Mouse (Mus musculus): Measurements from ENCODE around the gene Nrp1. TPM values are rescaled to one million over a fixed set of nuclear protein-coding genes. Genes with fewer than 3 reads are reported as not detected.

Nrp1 gene
- polyA plus RNA-seq, 1 experiment from 2014 or later = 82.2 TPM

DNA sequence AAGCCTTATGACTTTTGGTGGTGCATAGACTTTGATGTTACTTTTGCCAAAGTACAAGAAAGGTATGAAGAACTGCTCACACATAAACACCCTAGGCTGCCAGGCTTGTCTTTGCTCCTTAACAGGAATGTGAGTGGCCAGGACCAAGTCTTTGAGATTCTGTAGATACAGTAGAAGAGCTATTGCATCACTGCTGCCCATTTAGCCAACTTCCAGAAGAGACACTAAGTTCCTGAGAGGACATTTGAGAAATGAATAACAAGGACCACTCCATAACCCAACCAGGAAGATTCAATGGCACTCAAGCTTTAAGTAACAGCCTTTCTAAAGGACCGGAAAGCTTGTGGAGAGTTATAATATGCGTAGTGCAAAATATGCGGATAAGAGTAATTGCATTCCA lies 88.9 kb downstream of the Nrp1 start:
- WGBS = 91% methylated on average over 3 of the region's 3 CpGs

DNA sequence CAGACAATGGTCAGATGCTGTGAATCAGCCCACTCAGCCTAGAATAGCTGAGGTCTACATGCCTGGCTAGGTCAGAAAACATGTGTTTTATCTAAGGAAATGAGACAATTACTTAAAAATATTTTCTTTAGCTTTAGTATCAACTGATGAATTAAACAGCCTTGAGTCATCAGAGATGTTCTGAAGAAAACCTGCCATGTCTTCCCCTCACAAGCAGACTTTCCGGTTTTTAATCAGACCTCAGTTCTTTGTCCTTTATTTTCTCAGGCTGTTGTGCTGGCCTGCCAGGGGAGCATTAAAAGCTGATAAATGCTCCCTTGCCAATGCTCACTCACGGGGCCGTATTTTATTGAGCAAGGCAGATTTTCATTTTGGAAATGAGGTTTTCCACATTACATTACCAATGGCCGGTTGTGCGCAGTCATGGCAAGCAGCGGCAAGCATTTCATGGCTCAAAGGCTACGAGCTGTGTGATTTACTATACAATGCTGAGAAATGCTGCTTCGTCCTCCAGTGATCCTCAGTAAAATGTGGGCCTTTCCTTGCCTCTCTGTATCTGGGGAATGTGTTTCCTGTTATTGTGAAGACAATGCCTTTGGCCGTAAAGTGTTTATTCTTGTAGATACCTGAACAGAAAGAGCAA lies 92.1 kb downstream of the Nrp1 start:
- Histone ChIP-seq H3K9me3 (ENCODE audit: control insufficient read depth, low read length) (no peaks in the 10 kb centered on the region), H3K4me3 (replicated peaks; ENCODE audit: low read length) (no peak overlapping the region), H3K4me2 (replicated peaks) (no peak overlapping the region), H3K27ac (peak overlapping the region; percentile 63), H3K27me3 (ENCODE audit: control insufficient read depth, insufficient read depth, low read length) (no peaks in the 10 kb centered on the region), H3K36me3 (replicated peaks; ENCODE audit: control insufficient read depth, insufficient read depth) (peaks cover 11% of the 10 kb centered on the region; the same call in 1 of the 2 replicates), H3K4me1 (replicated peaks; ENCODE audit: control insufficient read depth, insufficient read depth, low read length) (peaks cover 23% of the 10 kb centered on the region), H3K9ac (peak overlapping the region; percentile 22; the same call in 1 of the 2 replicates)
- no peak for DNase-seq (ENCODE audit: low spot score)
- peak; percentile 53 for ATAC-seq (ENCODE audit: low FRiP score)
- WGBS = 31% methylated on average over 9 of the region's 9 CpGs

More for the DNA sequence above, 88.9 kb downstream of the Nrp1 start:
- no peak for ATAC-seq (ENCODE audit: low FRiP score)
- DNase-seq (ENCODE audit: low spot score) = no peak
- Histone ChIP-seq H3K36me3 (replicated peaks; ENCODE audit: control insufficient read depth, insufficient read depth) (peaks cover 12% of the 10 kb centered on the region; the same call in 1 of the 2 replicates), H3K9me3 (ENCODE audit: control insufficient read depth, low read length) (no peaks in the 10 kb centered on the region), H3K4me2 (replicated peaks) (no peak overlapping the region), H3K27ac (no peak overlapping the region), H3K4me1 (replicated peaks; ENCODE audit: control insufficient read depth, insufficient read depth, low read length) (peaks cover 17% of the 10 kb centered on the region), H3K27me3 (ENCODE audit: control insufficient read depth, insufficient read depth, low read length) (no peaks in the 10 kb centered on the region), H3K9ac (no peak overlapping the region), H3K4me3 (replicated peaks; ENCODE audit: low read length) (no peak overlapping the region)

DNA sequence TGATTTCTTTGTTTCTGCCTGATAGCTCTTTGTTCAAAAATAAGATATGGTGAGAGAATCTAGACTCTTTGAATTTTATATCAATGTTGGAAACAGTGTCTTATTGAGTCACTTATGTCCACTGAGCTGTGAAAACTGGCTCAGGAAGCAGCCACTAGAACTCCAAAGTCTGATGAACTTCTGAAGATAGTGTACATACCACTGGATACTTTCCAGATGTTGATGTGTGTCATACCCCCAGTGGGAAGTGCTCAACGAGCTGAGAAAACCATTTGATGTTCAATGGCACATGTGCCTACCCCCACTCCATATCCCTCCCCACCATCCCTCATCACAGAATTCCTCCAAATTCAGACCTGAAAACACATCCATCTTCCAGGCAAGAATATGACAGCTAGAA lies 92.7 kb downstream of the Nrp1 start:
- H3K27ac ChIP-seq = peak overlapping the region; percentile 63
- no peak overlapping the region for H3K9ac ChIP-seq
- H3K4me3 ChIP-seq (replicated peaks; ENCODE audit: low read length) = no peak overlapping the region
- H3K27me3 ChIP-seq (ENCODE audit: control insufficient read depth, insufficient read depth, low read length) = no peaks in the 10 kb centered on the region
- H3K4me1 ChIP-seq (replicated peaks; ENCODE audit: control insufficient read depth, insufficient read depth, low read length) = peaks cover 17% of the 10 kb centered on the region
- ATAC-seq (ENCODE audit: low FRiP score) (no peak; the same call in 1 of the 2 replicates), DNase-seq (ENCODE audit: low spot score) (no peak)
- H3K36me3 ChIP-seq (replicated peaks; ENCODE audit: control insufficient read depth, insufficient read depth) = peaks cover 11% of the 10 kb centered on the region; the same call in 1 of the 2 replicates
- H3K9me3 ChIP-seq (ENCODE audit: control insufficient read depth, low read length) = no peaks in the 10 kb centered on the region
- no peak overlapping the region for H3K4me2 ChIP-seq (replicated peaks)
- WGBS = 41% methylated on average over 1 of the region's 1 CpGs

DNA sequence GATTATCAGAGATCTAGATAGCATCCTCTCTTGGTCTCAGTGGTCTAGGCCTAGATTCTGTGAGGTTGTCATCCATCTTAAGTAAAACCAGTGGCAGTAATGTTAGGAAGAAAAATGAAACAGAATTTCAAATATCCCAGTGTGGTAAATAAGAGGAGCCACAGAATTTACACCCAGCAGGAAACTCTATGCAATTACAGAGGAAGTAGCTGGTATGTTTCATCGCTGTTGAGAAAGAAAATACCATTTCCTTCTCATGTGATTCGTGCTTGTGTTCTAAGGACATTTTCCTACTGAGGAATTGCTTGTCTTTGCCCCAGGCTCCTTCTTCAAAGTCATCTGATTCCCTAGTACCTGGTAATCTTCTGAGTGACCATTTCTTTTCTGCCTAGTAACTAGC lies 95.1 kb downstream of the Nrp1 start:
- no peak overlapping the region for H3K27ac ChIP-seq
- ATAC-seq (ENCODE audit: low FRiP score) = no peak
- H3K9ac ChIP-seq = no peak overlapping the region
- 60% methylated on average over 2 of the region's 2 CpGs for WGBS
- no peaks in the 10 kb centered on the region for H3K9me3 ChIP-seq (ENCODE audit: control insufficient read depth, low read length)
- DNase-seq (ENCODE audit: low spot score) = no peak
- H3K27me3 ChIP-seq (ENCODE audit: control insufficient read depth, insufficient read depth, low read length) = no peaks in the 10 kb centered on the region
- H3K4me2 ChIP-seq (replicated peaks) = no peak overlapping the region
- peaks cover 14% of the 10 kb centered on the region for H3K36me3 ChIP-seq (replicated peaks; ENCODE audit: control insufficient read depth, insufficient read depth)
- peaks cover 15% of the 10 kb centered on the region for H3K4me1 ChIP-seq (replicated peaks; ENCODE audit: control insufficient read depth, insufficient read depth, low read length)
- no peak overlapping the region for H3K4me3 ChIP-seq (replicated peaks; ENCODE audit: low read length)

DNA sequence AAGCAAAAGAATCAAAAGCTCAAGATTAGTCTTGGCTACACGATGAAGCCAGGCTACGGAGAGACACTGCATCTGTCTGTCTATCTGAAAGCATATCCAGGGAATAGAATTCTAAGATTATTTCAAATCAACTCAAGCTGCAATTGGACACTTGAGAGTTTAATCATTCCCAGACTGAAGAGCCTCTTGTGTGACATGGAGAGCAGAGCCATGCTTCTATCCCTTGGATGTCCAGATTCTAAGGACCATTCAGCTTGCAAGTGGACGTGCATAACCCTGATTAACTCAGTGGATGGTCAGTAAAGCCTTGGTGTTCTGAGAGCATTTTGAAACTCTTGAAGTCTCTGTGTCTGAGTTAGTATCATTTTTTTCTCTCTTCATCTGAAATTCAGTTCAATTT lies 95.6 kb downstream of the Nrp1 start:
- Histone ChIP-seq H3K27ac (no peak overlapping the region), H3K4me1 (replicated peaks; ENCODE audit: control insufficient read depth, insufficient read depth, low read length) (peaks cover 15% of the 10 kb centered on the region), H3K4me3 (replicated peaks; ENCODE audit: low read length) (no peak overlapping the region), H3K4me2 (replicated peaks) (no peak overlapping the region), H3K9ac (no peak overlapping the region), H3K27me3 (ENCODE audit: control insufficient read depth, insufficient read depth, low read length) (no peaks in the 10 kb centered on the region), H3K36me3 (replicated peaks; ENCODE audit: control insufficient read depth, insufficient read depth) (peaks cover 20% of the 10 kb centered on the region), H3K9me3 (ENCODE audit: control insufficient read depth, low read length) (no peaks in the 10 kb centered on the region)
- DNase-seq (ENCODE audit: low spot score) (no peak), ATAC-seq (ENCODE audit: low FRiP score) (no peak)
- 86% methylated on average over 3 of the region's 3 CpGs for WGBS

DNA sequence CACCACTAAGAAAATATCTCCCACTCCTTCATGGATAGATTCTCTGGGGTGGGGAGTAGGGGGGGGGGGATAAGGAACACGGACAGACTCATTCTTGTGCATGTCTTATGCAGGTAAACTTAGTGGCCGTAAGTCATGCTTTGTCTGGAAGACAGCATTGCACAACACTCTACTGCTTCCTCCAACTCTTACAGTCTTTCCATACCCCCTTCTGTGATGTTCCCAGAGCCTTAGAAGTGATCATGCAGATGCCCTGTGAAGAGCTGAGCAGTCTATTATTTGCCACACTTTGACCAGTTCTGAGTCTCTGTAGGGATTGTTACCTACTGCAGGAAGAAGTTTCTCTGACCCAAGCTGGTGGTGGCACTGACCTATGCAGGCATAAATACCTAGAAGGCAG lies 98.9 kb downstream of the Nrp1 start:
- Histone ChIP-seq H3K27me3 (ENCODE audit: control insufficient read depth, insufficient read depth, low read length) (no peaks in the 10 kb centered on the region), H3K4me3 (replicated peaks; ENCODE audit: low read length) (no peak overlapping the region), H3K9ac (no peak overlapping the region), H3K27ac (no peak overlapping the region), H3K9me3 (ENCODE audit: control insufficient read depth, low read length) (no peaks in the 10 kb centered on the region), H3K4me1 (replicated peaks; ENCODE audit: control insufficient read depth, insufficient read depth, low read length) (peaks cover 7% of the 10 kb centered on the region), H3K36me3 (replicated peaks; ENCODE audit: control insufficient read depth, insufficient read depth) (peaks cover 46% of the 10 kb centered on the region), H3K4me2 (replicated peaks) (no peak overlapping the region)
- ATAC-seq (ENCODE audit: low FRiP score) = no peak
- no peak for DNase-seq (ENCODE audit: low spot score)
- 85% methylated on average over 2 of the region's 2 CpGs for WGBS

DNA sequence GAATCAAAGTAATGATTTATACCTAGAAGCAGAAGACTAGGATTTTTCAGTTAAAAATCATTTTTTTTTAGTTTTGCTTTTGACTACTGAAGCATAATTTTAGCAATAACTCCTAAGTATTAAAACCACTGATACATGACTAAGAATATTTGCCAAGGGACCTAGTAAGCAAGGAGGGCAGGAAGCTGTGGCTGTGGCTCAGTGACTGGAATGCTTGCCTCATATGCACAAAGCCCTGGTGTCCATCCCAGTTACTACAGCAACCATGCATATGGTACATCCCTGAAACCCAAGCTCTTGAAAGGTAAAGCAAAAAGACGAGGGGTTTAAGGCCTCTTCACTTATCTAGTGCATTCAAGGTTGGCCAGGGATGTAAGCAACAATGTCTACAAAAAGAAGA lies 101.3 kb downstream of the Nrp1 start:
- H3K9me3 ChIP-seq (ENCODE audit: control insufficient read depth, low read length) = no peaks in the 10 kb centered on the region
- ATAC-seq (ENCODE audit: low FRiP score) (no peak), DNase-seq (ENCODE audit: low spot score) (no peak)
- H3K27ac ChIP-seq = no peak overlapping the region
- H3K4me2 ChIP-seq (replicated peaks) = no peak overlapping the region
- H3K27me3 ChIP-seq (ENCODE audit: control insufficient read depth, insufficient read depth, low read length) = no peaks in the 10 kb centered on the region
- peaks cover 41% of the 10 kb centered on the region for H3K36me3 ChIP-seq (replicated peaks; ENCODE audit: control insufficient read depth, insufficient read depth)
- 59% methylated on average over 1 of the region's 1 CpGs for WGBS
- no peak overlapping the region for H3K4me3 ChIP-seq (replicated peaks; ENCODE audit: low read length)
- no peak overlapping the region for H3K9ac ChIP-seq
- H3K4me1 ChIP-seq (replicated peaks; ENCODE audit: control insufficient read depth, insufficient read depth, low read length) = no peaks in the 10 kb centered on the region

DNA sequence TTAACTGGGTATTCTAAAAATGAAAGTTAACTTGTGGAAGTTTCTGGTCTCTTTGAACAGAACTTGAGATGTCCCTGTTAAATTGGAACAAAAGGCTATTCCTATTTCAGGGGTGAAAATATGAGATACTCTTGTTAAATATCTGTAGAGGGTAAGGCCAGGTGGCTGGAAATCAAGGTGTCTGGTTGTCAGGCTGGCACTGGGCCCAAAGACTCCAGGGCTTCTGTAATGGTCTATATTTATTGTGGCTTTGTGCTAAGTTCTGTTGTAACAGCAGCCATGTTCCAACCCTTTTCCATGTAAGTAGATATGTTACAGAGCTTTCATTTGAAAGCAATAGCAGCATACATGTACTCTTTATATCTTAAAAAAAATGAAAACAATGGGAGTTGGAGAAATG lies 103.3 kb downstream of the Nrp1 start:
- no peak for ATAC-seq (ENCODE audit: low FRiP score)
- Histone ChIP-seq H3K27me3 (ENCODE audit: control insufficient read depth, insufficient read depth, low read length) (no peaks in the 10 kb centered on the region), H3K4me2 (replicated peaks) (no peak overlapping the region), H3K4me1 (replicated peaks; ENCODE audit: control insufficient read depth, insufficient read depth, low read length) (no peaks in the 10 kb centered on the region), H3K36me3 (replicated peaks; ENCODE audit: control insufficient read depth, insufficient read depth) (peaks cover 47% of the 10 kb centered on the region), H3K4me3 (replicated peaks; ENCODE audit: low read length) (no peak overlapping the region), H3K9ac (no peak overlapping the region), H3K9me3 (ENCODE audit: control insufficient read depth, low read length) (no peaks in the 10 kb centered on the region), H3K27ac (no peak overlapping the region)
- no peak for DNase-seq (ENCODE audit: low spot score)

DNA sequence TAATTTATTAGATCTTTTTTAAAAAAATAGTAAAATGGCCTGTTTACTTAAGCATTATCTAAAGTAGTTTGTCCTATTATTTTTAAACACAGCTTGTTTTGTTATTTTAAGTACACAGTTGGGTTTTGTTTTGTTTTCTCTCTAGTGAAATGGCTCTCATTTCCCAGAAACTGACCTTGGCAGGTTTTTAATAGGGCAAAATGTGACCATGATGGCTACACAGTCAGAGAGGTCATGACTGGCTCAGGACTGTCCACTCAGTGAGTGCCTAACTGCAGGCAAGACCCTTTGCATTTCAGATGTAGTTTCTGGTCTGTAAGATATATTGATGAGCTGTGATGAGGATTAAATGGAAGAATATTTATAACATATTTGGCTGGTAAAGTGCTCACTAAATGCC lies 104.8 kb downstream of the Nrp1 start:
- H3K9ac ChIP-seq = no peak overlapping the region
- ATAC-seq (ENCODE audit: low FRiP score) (no peak), DNase-seq (ENCODE audit: low spot score) (no peak)
- H3K4me3 ChIP-seq (replicated peaks; ENCODE audit: low read length) = no peak overlapping the region
- H3K36me3 ChIP-seq (replicated peaks; ENCODE audit: control insufficient read depth, insufficient read depth) = peaks cover 46% of the 10 kb centered on the region
- H3K27ac ChIP-seq = no peak overlapping the region
- no peaks in the 10 kb centered on the region for H3K9me3 ChIP-seq (ENCODE audit: control insufficient read depth, low read length)
- H3K27me3 ChIP-seq (ENCODE audit: control insufficient read depth, insufficient read depth, low read length) = no peaks in the 10 kb centered on the region
- H3K4me2 ChIP-seq (replicated peaks) = no peak overlapping the region
- H3K4me1 ChIP-seq (replicated peaks; ENCODE audit: control insufficient read depth, insufficient read depth, low read length) = no peaks in the 10 kb centered on the region

Data from hindbrain, embryonic 14.5 days (tissue).